Comparison of ENCODE assay signal across 24 mouse cellular contexts in the genomic region with DNA sequence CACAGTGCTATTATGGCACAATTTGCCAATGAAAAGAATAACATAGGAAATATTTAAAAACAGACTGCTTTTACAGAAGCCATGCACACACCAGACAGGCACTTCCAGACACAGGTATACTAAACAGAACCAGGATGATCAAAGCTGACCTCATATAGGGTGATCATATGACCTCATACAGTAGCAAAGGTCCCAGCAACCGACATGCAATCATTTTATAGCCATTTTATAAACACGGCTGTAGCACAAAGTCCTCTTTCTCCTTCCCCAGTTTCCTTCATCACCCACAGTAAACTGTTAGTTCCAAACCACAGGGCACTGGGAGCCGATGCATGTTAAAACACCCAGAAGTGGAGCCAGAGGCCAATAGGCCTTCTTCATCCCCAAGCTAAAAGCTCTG. TPM values are rescaled to one million over a fixed set of nuclear protein-coding genes. Genes with fewer than 3 reads are reported as not detected.
"Had no signal": no experiment of that assay in that cellular context is flagged by ENCODE, and none has a peak within 500 bp of the region (broad histone marks: within the 10 kb centered on the region; RNA-seq: fewer than 3 reads in every experiment).

No protein-coding gene starts in this region.

- H3K36me3 ChIP-seq: heart, embryonic 10.5 days; heart, embryonic 12.5 days; hindbrain, embryonic 10.5 days; hindbrain, embryonic 13.5 days; hindbrain, embryonic 15.5 days; limb, embryonic 10.5 days; limb, embryonic 12.5 days had no signal

- H3K4me1 ChIP-seq: heart, embryonic 10.5 days; heart, embryonic 12.5 days; hindbrain, embryonic 13.5 days had no signal

- H3K9ac ChIP-seq: heart, embryonic 12.5 days; hindbrain, embryonic 13.5 days; hindbrain, embryonic 15.5 days; limb, embryonic 12.5 days had no signal

- H3K4me3 ChIP-seq: gastrocnemius, adult 2 months; heart, embryonic 10.5 days; heart, embryonic 12.5 days; hindbrain, embryonic 10.5 days; hindbrain, embryonic 13.5 days; hindbrain, embryonic 15.5 days; layer of hippocampus, adult 2 months; left cerebral cortex, adult 2 months; limb, embryonic 10.5 days; limb, embryonic 12.5 days had no signal

- H3K27ac ChIP-seq: gastrocnemius, adult 2 months; heart, embryonic 10.5 days; hindbrain, embryonic 10.5 days; hindbrain, embryonic 13.5 days; hindbrain, embryonic 15.5 days; hindbrain, postnatal 0 days; layer of hippocampus, adult 2 months; left cerebral cortex, adult 2 months; limb, embryonic 10.5 days; limb, embryonic 12.5 days had no signal

- H3K9me3 ChIP-seq: heart, embryonic 10.5 days; heart, embryonic 12.5 days; hindbrain, embryonic 10.5 days; hindbrain, embryonic 13.5 days; hindbrain, embryonic 15.5 days; limb, embryonic 10.5 days; limb, embryonic 12.5 days had no signal

- H3K4me2 ChIP-seq: heart, embryonic 12.5 days; hindbrain, embryonic 13.5 days; hindbrain, embryonic 15.5 days; limb, embryonic 12.5 days; liver, embryonic 11.5 days had no signal

- ATAC-seq: hindbrain, postnatal 0 days had no signal

- DNase-seq: gastrocnemius, adult 2 months; gastrocnemius, postnatal 10 days; gastrocnemius, postnatal 25 days; heart, adult 18-20 months; heart, postnatal 10 days; heart, postnatal 4 days; kidney, adult 18-20 months; kidney, adult 8-10 months; kidney, postnatal 10 days; kidney, postnatal 25 days; kidney, postnatal 4 days; liver had no signal

RNA-seq across cellular contexts. Expression of gene Pls1, which starts 5.7 kb away (rescaled TPM):
- total RNA-seq: gastrocnemius, postnatal 25 days; granulocyte monocyte progenitor cell, adult 5-6 weeks had no signal
